9 mouse cellular contexts compared by ENCODE assay signal in genomic region chr7:50205268-50205667, GRCm38 (mm10).
DNase-seq lines count a peak whose midpoint lies in the region; ATAC-seq and TF ChIP-seq lines count a peak whose summit lies in the region.
"Had no signal": no experiment of that assay in that cellular context is flagged by ENCODE, and none has a peak within 500 bp of the region (broad histone marks: within the 10 kb centered on the region; RNA-seq: fewer than 3 reads in every experiment).

No protein-coding gene starts in this region.

- H3K9ac ChIP-seq in lung, embryonic 14.5 days = no peak overlapping the region
- no peak overlapping the region for H3K9ac ChIP-seq in heart, embryonic 15.5 days

- no peak overlapping the region for H3K4me3 ChIP-seq in lung, embryonic 14.5 days (ENCODE audit: low read depth, low read length)
- H3K4me3 ChIP-seq in lung, adult 2 months (replicated peaks; ENCODE audit: extremely low read depth, low read depth, low read length) = no peak overlapping the region
- no peak overlapping the region for H3K4me3 ChIP-seq in heart, embryonic 15.5 days
- H3K4me3 ChIP-seq in layer of hippocampus, adult 2 months = no peak overlapping the region
- H3K4me3 ChIP-seq in forebrain, embryonic 10.5 days = no peak overlapping the region

- no peak overlapping the region for H3K4me2 ChIP-seq in lung, embryonic 14.5 days
- no peak overlapping the region for H3K4me2 ChIP-seq in heart, embryonic 15.5 days

- WGBS in lung, embryonic 14.5 days = 29% methylated on average over 2 of the region's 2 CpGs
- 30% methylated on average over 2 of the region's 2 CpGs for WGBS in lung, adult 2 months
- WGBS in heart, embryonic 15.5 days = 13% methylated on average over 2 of the region's 2 CpGs
- WGBS in forebrain, embryonic 10.5 days = 78% methylated on average over 2 of the region's 2 CpGs

- DNase-seq in lung, embryonic 14.5 days = peak; percentile 68
- DNase-seq in lung, adult 2 months = no peak
- peak; percentile 13 to 25 for DNase-seq in layer of hippocampus, adult 2 months (ENCODE audit: low spot score in 2 of 2)
- DNase-seq in telencephalon, adult 2 months (ENCODE audit: low read depth, low spot score) = peak; percentile 77
- DNase-seq in forebrain, embryonic 10.5 days (ENCODE audit: extremely low spot score, low spot score) = no peak
- no peak for DNase-seq in testis, postnatal 10 days (ENCODE audit: low spot score)
- DNase-seq: midbrain, embryonic 14.5 days had no signal

- 0 out of 2 replicates have a peak, but pooled peaks cover 6% of the 10 kb centered on the region for H3K27me3 ChIP-seq in lung, embryonic 14.5 days (ENCODE audit: insufficient read depth, low read length)
- no peaks in the 10 kb centered on the region for H3K27me3 ChIP-seq in heart, embryonic 15.5 days
- no peaks in the 10 kb centered on the region for H3K27me3 ChIP-seq in forebrain, embryonic 10.5 days (ENCODE audit: poor library complexity, severe bottlenecking)

- H3K9me3 ChIP-seq in lung, embryonic 14.5 days (ENCODE audit: low read depth, low read length) = no peaks in the 10 kb centered on the region
- H3K9me3 ChIP-seq in heart, embryonic 15.5 days (replicated peaks) = no peaks in the 10 kb centered on the region
- no peaks in the 10 kb centered on the region for H3K9me3 ChIP-seq in forebrain, embryonic 10.5 days

- no peaks in the 10 kb centered on the region for H3K36me3 ChIP-seq in lung, embryonic 14.5 days (ENCODE audit: insufficient read depth)
- no peaks in the 10 kb centered on the region for H3K36me3 ChIP-seq in heart, embryonic 15.5 days
- no peaks in the 10 kb centered on the region for H3K36me3 ChIP-seq in forebrain, embryonic 10.5 days (replicated peaks)

- ATAC-seq in lung, embryonic 14.5 days (ENCODE audit: insufficient read depth) = peak; percentile 96
- ATAC-seq in heart, embryonic 15.5 days (replicated peaks; ENCODE audit: insufficient number of reproducible peaks, insufficient read depth, low FRiP score, low read depth) = peak; percentile 95
- ATAC-seq: Patski had no signal

- no peak for TF ChIP-seq CTCF in lung, embryonic 14.5 days (IDR thresholded peaks at IDR 0.05; ENCODE audit: low read depth)
- no peak for TF ChIP-seq CTCF in lung, adult 2 months (IDR thresholded peaks at IDR 0.05; ENCODE audit: insufficient read depth, low read length)
- TF ChIP-seq CTCF in layer of hippocampus, adult 2 months (conservative IDR thresholded peaks at IDR 0.05) = no peak

- peaks cover 4% of the 10 kb centered on the region; the same call in 1 of the 2 replicates for H3K4me1 ChIP-seq in lung, embryonic 14.5 days (ENCODE audit: insufficient read depth)
- H3K4me1 ChIP-seq in lung, adult 2 months (ENCODE audit: control insufficient read depth, insufficient read depth, low read length) = no peaks in the 10 kb centered on the region; the same call in 1 of the 2 replicates
- H3K4me1 ChIP-seq in heart, embryonic 15.5 days (replicated peaks) = peaks cover 6% of the 10 kb centered on the region; the same call in 1 of the 2 replicates
- H3K4me1 ChIP-seq in forebrain, embryonic 10.5 days = no peaks in the 10 kb centered on the region

- H3K27ac ChIP-seq in lung, embryonic 14.5 days (ENCODE audit: low read depth) = peak overlapping the region; percentile 36; the same call in 1 of the 2 replicates
- peak overlapping the region; percentile 75 for H3K27ac ChIP-seq in heart, embryonic 15.5 days
- no peak overlapping the region for H3K27ac ChIP-seq in layer of hippocampus, adult 2 months
- H3K27ac ChIP-seq in forebrain, embryonic 10.5 days = no peak overlapping the region

- TF ChIP-seq POLR2A in lung, adult 2 months (IDR thresholded peaks at IDR 0.05; ENCODE audit: borderline replicate concordance, extremely low read depth, low read depth, low read length) = no peak

Comparison
In these comparisons a context has a peak if more than half of its experiments do, and no peak if none do; other contexts are left out.
1. DNase-seq: peak in lung, embryonic 14.5 days (single experiment), layer of hippocampus, adult 2 months (2 of 2) and telencephalon, adult 2 months (single experiment); none in lung, adult 2 months (single experiment), forebrain, embryonic 10.5 days (single experiment) and testis, postnatal 10 days (single experiment).
2. H3K27ac ChIP-seq: peak in lung, embryonic 14.5 days (single experiment) and heart, embryonic 15.5 days (single experiment); none in layer of hippocampus, adult 2 months (single experiment) and forebrain, embryonic 10.5 days (single experiment).